Mouse (Mus musculus) activated CD4-positive, CD25-positive, alpha-beta regulatory T cell, adult 4 months (primary cell): Measurements from ENCODE around the gene Gm21118. TPM values are rescaled to one million over a fixed set of nuclear protein-coding genes. Genes with fewer than 3 reads are reported as not detected.
"Not testable (repeated sequence)": the region's sequence is repeated elsewhere in the genome, so short reads cannot be mapped to it uniquely, and the experiment has no call there.

Experiments used
- ATAC-seq: one replicate; pipeline ENCODE4 v1.8.0; 2017
- polyA plus RNA-seq, 2 experiments: library from polyadenylated mRNA; unstranded; fragments of 100-300 nt; shearing (Covaris generic); gene quantifications; one replicate each; pipeline ENCODE4 v1.2.1; 2017

The Gm21118 gene
- not detected for polyA plus RNA-seq

DNA sequence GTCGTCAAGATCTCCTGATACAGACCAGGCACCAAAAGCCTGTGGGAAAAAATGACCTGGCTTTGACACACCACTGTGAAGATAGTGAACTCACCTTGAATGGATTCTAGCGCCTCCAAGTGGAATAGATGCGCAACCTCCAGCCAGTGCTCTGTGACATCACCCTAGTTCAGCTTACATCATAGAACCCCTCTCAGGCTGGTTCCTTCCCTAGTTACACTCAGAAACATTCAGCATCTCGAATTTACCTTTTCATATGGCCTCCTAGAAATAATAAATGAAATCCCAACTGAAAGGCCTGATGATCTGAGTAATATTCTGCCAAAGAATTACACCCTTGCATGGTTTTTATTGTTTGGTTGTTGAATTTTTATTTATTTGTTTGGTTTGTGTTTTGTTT, at the start of gene Gm21118:
Gene Gm21118, minus strand, starts transcription at position 101 of the 400 bp plus-strand sequence.
- not testable (repeated sequence) for ATAC-seq

DNA sequence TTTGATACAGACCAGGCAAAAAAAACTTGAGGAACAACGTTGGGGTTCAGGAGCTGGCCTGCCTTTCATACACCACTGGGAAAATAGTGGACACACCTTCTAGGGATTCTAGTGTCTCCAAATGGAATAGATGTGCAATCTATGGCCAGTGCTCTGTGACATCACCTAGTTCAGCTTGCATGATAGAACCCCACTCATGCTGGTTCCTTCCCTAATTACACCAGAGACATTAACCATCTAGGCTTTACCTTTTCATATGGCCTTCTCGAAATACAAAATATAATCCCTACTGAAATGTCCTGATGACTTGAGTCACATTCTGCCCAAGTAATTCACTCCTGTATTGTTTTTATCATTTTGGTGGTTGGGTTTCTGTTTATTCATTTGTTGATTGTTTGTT, 29.7 kb upstream of the Gm21118 start, which contains the start of the genes Gm29423 and Gm29644:
Gene Gm29423, minus strand, starts transcription at position 101 of the 400 bp plus-strand sequence.
Gene Gm29644, minus strand, starts transcription at position 157 of the 400 bp plus-strand sequence.
- not testable (repeated sequence) for ATAC-seq

Other genes with a start within 250 kb of the Gm21118 start
- not detected for gene Gm29423, start 29.6 kb upstream of the Gm21118 start, polyA plus RNA-seq
- gene Gm29644, start 29.7 kb upstream of the Gm21118 start, polyA plus RNA-seq: not detected
- gene Gm20888, start 168.2 kb upstream of the Gm21118 start, polyA plus RNA-seq: not detected